Mouse (Mus musculus) embryonic facial prominence, embryonic 15.5 days (tissue): ENCODE measurements around the gene 1700020L24Rik. TPM values are rescaled to one million over a fixed set of nuclear protein-coding genes. Genes with fewer than 3 reads are reported as not detected.

Experiments
- ATAC-seq: fragments of 200-750 bp; cut with Nextera tagmentation; 2 replicates; pipeline ENCODE4 v1.8.0; 2017; ENCODE audit warnings: low read depth, moderate TSS enrichment; ENCODE audit not compliant: insufficient number of reproducible peaks, low FRiP score, low TSS enrichment
- H3K27ac ChIP-seq: fragments of 300-500 bp; sonication (generic); replicated peaks from 2 replicates; pipeline ENCODE4 v1.5.1; 2015; ENCODE audit warnings: mild to moderate bottlenecking, inconsistent platforms
- H3K27me3 ChIP-seq: fragments of 300-500 bp; sonication (generic); 2 replicates; pipeline ENCODE4 v1.6.1; 2015; ENCODE audit warnings: inconsistent platforms
- H3K36me3 ChIP-seq: fragments of 300-500 bp; sonication (generic); 2 replicates; pipeline ENCODE4 v1.6.1; 2015; ENCODE audit warnings: mild to moderate bottlenecking, inconsistent platforms
- H3K4me1 ChIP-seq: fragments of 300-500 bp; sonication (generic); 2 replicates; pipeline ENCODE4 v1.6.1; 2015; ENCODE audit warnings: inconsistent platforms
- H3K4me2 ChIP-seq: fragments of 300-500 bp; sonication (generic); replicated peaks from 2 replicates; pipeline ENCODE4 v1.6.1; 2015; ENCODE audit warnings: mild to moderate bottlenecking, inconsistent platforms
- H3K4me3 ChIP-seq: fragments of 300-500 bp; sonication (generic); replicated peaks from 2 replicates; pipeline ENCODE4 v1.5.1; 2015; ENCODE audit warnings: mild to moderate bottlenecking, inconsistent platforms
- H3K9ac ChIP-seq: fragments of 300-500 bp; sonication (generic); 2 replicates; pipeline ENCODE4 v1.6.1; 2015; ENCODE audit warnings: inconsistent platforms
- H3K9me3 ChIP-seq: fragments of 300-500 bp; sonication (generic); replicated peaks from 2 replicates; pipeline ENCODE4 v1.6.1; 2016; ENCODE audit warnings: inconsistent platforms
- WGBS: fragments of 180-500 bp; shearing (Covaris S2); methylation state at CpG from one replicate; pipeline ENCODE4 v1.1.7; 2015; 5-methylcytosine and 5-hydroxymethylcytosine counted together
- polyA plus RNA-seq: library from polyadenylated mRNA; unstranded; fragments of >200 nt; fragmentation: Nextera tagmentation; extraction: Ambion mirVana; gene quantifications from 2 replicates; pipeline ENCODE4 v1.2.1, GENCODE M21; 2015

1700020L24Rik gene
- polyA plus RNA-seq, 1 experiment from 2014 or later, result 0.57 TPM

GRCm38 (mm10) chr11:83441235-83441634, 3.8 kb downstream of the 1700020L24Rik start:
- Histone ChIP-seq H3K4me2 (peak overlapping the region; percentile 88), H3K9me3 (no peaks in the 10 kb centered on the region), H3K36me3 (no peaks in the 10 kb centered on the region), H3K9ac (no peak overlapping the region), H3K27ac (no peak overlapping the region), H3K4me3 (peak overlapping the region; percentile 64; the same call in 1 of the 2 replicates), H3K4me1 (peaks cover 21% of the 10 kb centered on the region), H3K27me3 (peaks cover 54% of the 10 kb centered on the region)
- ATAC-seq, result no peak
- 35% methylated on average over 7 of the region's 7 CpGs for WGBS

GRCm38 (mm10) chr11:83442596-83443267, 5.3 kb downstream of the 1700020L24Rik start:
- Histone ChIP-seq H3K27me3 (peaks cover 62% of the 10 kb centered on the region), H3K4me1 (peaks cover 24% of the 10 kb centered on the region), H3K4me2 (peak overlapping the region; percentile 36), H3K9ac (no peak overlapping the region), H3K4me3 (peak overlapping the region; percentile 17), H3K9me3 (no peaks in the 10 kb centered on the region), H3K27ac (no peak overlapping the region), H3K36me3 (no peaks in the 10 kb centered on the region)
- ATAC-seq, result no peak
- WGBS, result 12% methylated on average over 29 of the region's 29 CpGs

GRCm38 (mm10) chr11:83443824-83444223, 6.3 kb downstream of the 1700020L24Rik start:
- Histone ChIP-seq H3K9ac (no peak overlapping the region), H3K4me2 (no peak overlapping the region), H3K4me1 (peaks cover 32% of the 10 kb centered on the region), H3K4me3 (no peak overlapping the region), H3K36me3 (no peaks in the 10 kb centered on the region), H3K9me3 (no peaks in the 10 kb centered on the region), H3K27ac (no peak overlapping the region), H3K27me3 (peaks cover 63% of the 10 kb centered on the region)
- WGBS, result 12% methylated on average over 7 of the region's 7 CpGs
- ATAC-seq, result no peak

- no peak for ATAC-seq
- 27% methylated on average over 19 of the region's 19 CpGs for WGBS
- no peaks in the 10 kb centered on the region for H3K9me3 ChIP-seq
- H3K4me3 ChIP-seq, result peak overlapping the region; percentile 15
- H3K27me3 ChIP-seq, result peaks cover 63% of the 10 kb centered on the region
- H3K36me3 ChIP-seq, result no peaks in the 10 kb centered on the region
- H3K9ac ChIP-seq, result no peak overlapping the region
- peak overlapping the region; percentile 44 for H3K4me2 ChIP-seq
- no peak overlapping the region for H3K27ac ChIP-seq
- peaks cover 35% of the 10 kb centered on the region for H3K4me1 ChIP-seq
Observed at GRCm38 (mm10) chr11:83445001-83445400, 7.5 kb downstream of the 1700020L24Rik start.

GRCm38 (mm10) chr11:83447612-83448011, 10.1 kb downstream of the 1700020L24Rik start:
- Histone ChIP-seq H3K27ac (no peak overlapping the region), H3K4me2 (no peak overlapping the region), H3K4me3 (no peak overlapping the region), H3K4me1 (peaks cover 30% of the 10 kb centered on the region), H3K36me3 (no peaks in the 10 kb centered on the region), H3K9me3 (no peaks in the 10 kb centered on the region), H3K9ac (no peak overlapping the region), H3K27me3 (peaks cover 45% of the 10 kb centered on the region)
- no peak for ATAC-seq
- WGBS, result 57% methylated on average over 10 of the region's 10 CpGs

GRCm38 (mm10) chr11:83448021-83448926, 10.8 kb downstream of the 1700020L24Rik start:
- Histone ChIP-seq H3K4me2 (no peak overlapping the region), H3K4me1 (peaks cover 27% of the 10 kb centered on the region), H3K9me3 (no peaks in the 10 kb centered on the region), H3K27ac (0 out of 2 replicates have a peak overlapping the region, but pooled peaks have one; percentile 40), H3K4me3 (no peak overlapping the region), H3K9ac (no peak overlapping the region), H3K27me3 (peaks cover 39% of the 10 kb centered on the region), H3K36me3 (no peaks in the 10 kb centered on the region)
- no peak for ATAC-seq
- 32% methylated on average over 16 of the region's 16 CpGs for WGBS

GRCm38 (mm10) chr11:83448927-83449236, 11.4 kb downstream of the 1700020L24Rik start:
- no peak for ATAC-seq
- no peaks in the 10 kb centered on the region for H3K9me3 ChIP-seq
- H3K4me1 ChIP-seq, result peaks cover 24% of the 10 kb centered on the region
- no peak overlapping the region for H3K4me3 ChIP-seq
- H3K27me3 ChIP-seq, result peaks cover 33% of the 10 kb centered on the region
- H3K4me2 ChIP-seq, result no peak overlapping the region
- H3K9ac ChIP-seq, result no peak overlapping the region
- H3K36me3 ChIP-seq, result no peaks in the 10 kb centered on the region
- no peak overlapping the region for H3K27ac ChIP-seq

- Histone ChIP-seq H3K9ac (no peak overlapping the region), H3K27ac (no peak overlapping the region), H3K27me3 (peaks cover 28% of the 10 kb centered on the region), H3K4me2 (no peak overlapping the region), H3K36me3 (no peaks in the 10 kb centered on the region), H3K9me3 (no peaks in the 10 kb centered on the region), H3K4me3 (no peak overlapping the region), H3K4me1 (peaks cover 25% of the 10 kb centered on the region)
- 28% methylated on average over 4 of the region's 4 CpGs for WGBS
- no peak for ATAC-seq
Observed at GRCm38 (mm10) chr11:83449298-83449697, 11.8 kb downstream of the 1700020L24Rik start.

GRCm38 (mm10) chr11:83450550-83450949, 13.1 kb downstream of the 1700020L24Rik start:
- peaks cover 28% of the 10 kb centered on the region for H3K4me1 ChIP-seq
- no peak for ATAC-seq
- H3K4me2 ChIP-seq, result no peak overlapping the region
- H3K27ac ChIP-seq, result no peak overlapping the region
- H3K36me3 ChIP-seq, result no peaks in the 10 kb centered on the region
- H3K4me3 ChIP-seq, result no peak overlapping the region
- 14% methylated on average over 1 of the region's 1 CpGs for WGBS
- H3K9me3 ChIP-seq, result no peaks in the 10 kb centered on the region
- H3K9ac ChIP-seq, result no peak overlapping the region
- peaks cover 16% of the 10 kb centered on the region for H3K27me3 ChIP-seq

- H3K27me3 ChIP-seq, result 0 out of 2 replicates have a peak, but pooled peaks cover 9% of the 10 kb centered on the region
- no peaks in the 10 kb centered on the region for H3K9me3 ChIP-seq
- no peak overlapping the region for H3K27ac ChIP-seq
- H3K9ac ChIP-seq, result no peak overlapping the region
- H3K4me3 ChIP-seq, result no peak overlapping the region
- WGBS, result 85% methylated on average over 10 of the region's 10 CpGs
- H3K36me3 ChIP-seq, result no peaks in the 10 kb centered on the region
- no peak for ATAC-seq
- peaks cover 33% of the 10 kb centered on the region for H3K4me1 ChIP-seq
- H3K4me2 ChIP-seq, result no peak overlapping the region
Observed at GRCm38 (mm10) chr11:83451281-83451680, 13.8 kb downstream of the 1700020L24Rik start.

GRCm38 (mm10) chr11:83454548-83454947, 17.1 kb downstream of the 1700020L24Rik start:
- no peaks in the 10 kb centered on the region for H3K27me3 ChIP-seq
- H3K9ac ChIP-seq, result no peak overlapping the region
- peak; percentile 54; the same call in 1 of the 2 replicates for ATAC-seq
- WGBS, result 13% methylated on average over 4 of the region's 4 CpGs
- H3K4me3 ChIP-seq, result no peak overlapping the region
- H3K9me3 ChIP-seq, result no peaks in the 10 kb centered on the region
- H3K4me1 ChIP-seq, result peaks cover 27% of the 10 kb centered on the region
- no peaks in the 10 kb centered on the region for H3K36me3 ChIP-seq
- peak overlapping the region; percentile 45; the same call in 1 of the 2 replicates for H3K27ac ChIP-seq
- H3K4me2 ChIP-seq, result no peak overlapping the region
